Mouse (Mus musculus) cortical plate, adult 2 months (tissue): ENCODE results near the gene Lsg1.
A peak's percentile ranks its signal among the peaks of the same experiment; 100 is the strongest.

Source experiments
- CTCF ChIP-seq: fragments of 200-500 bp; IDR thresholded peaks from 2 replicates; pipeline ENCODE4 v1.5.1; 2011; ENCODE audit warnings: mild to moderate bottlenecking, control low read depth, low read length; ENCODE audit not compliant: insufficient read depth; ENCODE audit errors: extremely low read depth
- POLR2A ChIP-seq: fragments of 200-500 bp; IDR thresholded peaks from 2 replicates; pipeline ENCODE4 v1.6.1; 2011; ENCODE audit warnings: mild to moderate bottlenecking, low read length, control low read depth; ENCODE audit not compliant: insufficient read depth; ENCODE audit errors: extremely low read depth

- TF ChIP-seq CTCF (peak; percentile 40), POLR2A (peak; percentile 79)
Measured at GRCm38 (mm10) chr16:30587494-30588327, at the start of gene Lsg1.
